Mouse (Mus musculus): ENCODE measurements around the gene Rad51b.

DNA sequence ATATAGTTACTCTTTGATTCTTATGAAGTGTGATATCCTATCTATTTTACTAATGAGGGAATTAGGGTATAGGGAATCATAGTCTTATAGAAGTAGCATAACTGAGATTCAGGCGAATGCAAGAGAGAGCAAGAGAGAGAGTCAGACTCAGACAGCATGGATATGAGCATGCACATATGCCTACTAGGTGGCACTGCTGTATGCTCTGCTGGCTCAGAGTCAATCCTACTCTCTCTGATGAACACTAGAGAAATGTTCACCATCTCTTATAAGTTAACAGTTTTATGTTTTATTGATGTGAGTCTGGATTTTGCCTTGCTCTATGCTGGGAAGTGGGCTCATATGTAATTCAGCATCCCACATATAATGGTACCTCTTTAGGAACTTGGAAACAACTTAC lies 321.9 kb downstream of the Rad51b start:
- peak; percentile 34 for TF ChIP-seq CTCF (IDR thresholded peaks at IDR 0.05; ENCODE audit: low read depth)
- no peak for TF ChIP-seq EP300 (IDR thresholded peaks at IDR 0.05; ENCODE audit: low read depth)
